Mouse (Mus musculus): ENCODE results near the gene Rhoc.
A peak's percentile ranks its signal among the peaks of the same experiment; 100 is the strongest.

Rhoc gene

DNA sequence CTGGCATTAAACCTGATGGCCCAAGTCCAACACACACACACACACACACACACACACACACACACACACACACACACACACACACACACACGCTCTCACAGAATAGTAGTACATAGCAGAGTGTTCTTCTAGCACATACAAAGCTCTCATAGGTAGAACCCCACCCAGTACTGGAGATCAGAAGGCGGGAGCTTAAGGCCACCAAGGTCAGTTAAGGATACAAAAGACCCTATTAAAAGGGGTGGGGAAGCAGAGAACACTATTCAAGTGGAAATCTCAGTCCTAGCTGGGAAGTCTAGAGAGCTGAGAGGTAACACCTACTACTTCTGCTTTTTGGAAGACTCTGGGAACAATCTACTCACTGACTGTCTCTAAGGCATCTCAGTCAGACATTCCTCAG, 27.2 kb downstream of the Rhoc start:
- no peak for DNase-seq (ENCODE audit: low read depth, low spot score)

DNA sequence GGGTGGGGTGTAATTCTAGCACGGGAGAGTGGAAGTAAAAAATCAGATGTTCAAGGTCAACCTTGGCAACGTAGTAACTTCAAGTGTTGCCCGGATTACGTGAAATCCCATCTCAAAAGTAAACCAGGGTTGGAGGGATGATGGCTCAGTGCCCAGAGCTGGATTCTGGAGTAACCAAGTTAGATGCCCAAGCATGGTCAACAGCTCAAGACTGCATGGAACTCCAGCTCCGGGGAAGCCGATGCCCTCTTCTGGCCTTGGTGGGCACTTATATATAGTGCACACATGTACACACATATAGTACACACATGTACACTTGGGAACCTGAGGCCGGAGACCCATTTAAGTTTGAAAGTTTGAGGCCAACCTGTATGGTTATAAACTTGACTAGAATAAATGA, 28.0 kb downstream of the Rhoc start:
- no peak for DNase-seq (ENCODE audit: low read depth, low spot score)

DNA sequence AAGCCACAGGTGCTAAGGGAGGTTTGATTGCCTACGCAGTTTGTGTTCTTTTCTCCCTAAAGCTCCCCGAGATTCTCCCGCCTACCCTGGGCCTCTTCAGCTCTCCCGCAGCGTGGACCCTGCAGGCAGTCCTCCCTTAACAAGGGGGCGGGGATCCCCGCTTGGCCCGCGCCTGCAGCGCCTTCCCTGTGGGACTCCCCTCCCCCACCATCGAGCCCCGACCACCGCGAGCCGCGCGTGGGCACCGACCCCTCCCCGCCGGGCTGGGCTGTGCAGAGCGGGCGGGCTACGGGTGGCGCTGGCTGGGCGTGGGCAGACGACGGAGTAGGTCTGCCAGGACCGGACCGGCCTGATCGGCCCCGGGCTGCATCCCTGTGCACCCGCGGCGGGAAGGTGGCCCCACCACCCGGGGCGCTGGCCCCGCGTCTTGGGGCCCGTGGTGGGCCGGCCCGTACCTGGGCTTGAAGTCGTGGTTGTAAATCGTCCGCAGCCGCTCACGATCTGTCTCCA, 29.4 kb downstream of the Rhoc start:
- DNase-seq (ENCODE audit: low read depth, low spot score), result peak; percentile 62

DNA sequence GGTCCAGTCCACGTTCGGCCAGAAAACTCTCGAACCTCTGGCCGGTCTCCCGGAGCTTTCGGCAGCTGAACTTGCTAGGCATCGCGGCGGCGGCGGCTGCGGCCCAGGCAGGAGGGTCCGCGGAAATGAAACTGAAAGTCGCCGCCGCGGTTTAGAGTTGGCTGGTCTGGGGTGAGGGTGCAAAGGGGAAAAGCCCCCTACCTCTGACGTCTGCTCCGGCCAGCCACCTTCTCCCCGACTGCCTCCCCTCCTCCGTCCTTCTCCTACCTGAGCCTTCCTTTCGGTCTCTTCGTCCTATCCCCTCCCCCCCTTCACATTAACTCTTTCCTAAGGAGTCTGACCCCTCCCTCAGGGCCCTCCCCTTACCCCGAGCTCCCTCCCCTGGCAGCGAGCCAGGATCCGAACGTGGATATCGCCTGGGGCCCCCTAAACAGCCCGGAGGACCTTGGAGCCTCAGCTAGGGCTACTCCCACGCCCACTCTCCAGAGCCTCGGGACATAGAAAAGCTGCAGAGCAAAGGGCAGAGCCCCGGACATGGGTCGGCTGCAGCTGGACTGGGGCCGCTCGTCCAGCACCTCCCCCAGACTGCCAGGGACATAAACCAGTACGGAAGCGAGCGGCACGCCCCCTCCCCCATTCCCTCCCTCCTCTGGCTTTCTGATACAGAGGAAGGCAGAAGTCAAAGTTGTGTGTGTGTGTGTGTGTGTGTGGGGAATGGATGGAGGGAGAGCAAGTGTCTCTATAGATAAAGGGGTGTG, 30.0 kb downstream of the Rhoc start, which contains the start of gene Mov10:
TSS of gene Mov10 (minus strand) at position 573 of the 758 bp plus-strand sequence.
- DNase-seq (ENCODE audit: low read depth, low spot score), result peak; percentile 85

DNA sequence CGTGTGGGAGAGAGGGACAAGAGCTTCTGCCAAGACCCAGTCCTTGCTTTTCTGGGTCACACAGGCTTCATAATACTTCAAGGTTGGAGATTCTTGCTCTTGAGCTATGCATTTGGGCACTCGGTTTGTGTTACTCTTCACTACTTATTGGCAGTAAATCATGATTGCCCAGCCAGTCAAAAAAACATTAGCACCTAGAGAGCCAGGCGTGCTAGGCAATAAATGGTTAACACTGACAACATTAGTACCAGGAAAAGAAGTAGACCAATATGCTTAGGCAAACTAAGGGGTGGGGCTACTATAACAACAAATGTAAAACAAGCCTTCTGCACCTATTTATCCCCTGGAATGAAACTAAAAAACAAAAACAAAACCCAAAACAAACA, 30.6 kb downstream of the Rhoc start:
- no peak for DNase-seq (ENCODE audit: low read depth, low spot score)

DNA sequence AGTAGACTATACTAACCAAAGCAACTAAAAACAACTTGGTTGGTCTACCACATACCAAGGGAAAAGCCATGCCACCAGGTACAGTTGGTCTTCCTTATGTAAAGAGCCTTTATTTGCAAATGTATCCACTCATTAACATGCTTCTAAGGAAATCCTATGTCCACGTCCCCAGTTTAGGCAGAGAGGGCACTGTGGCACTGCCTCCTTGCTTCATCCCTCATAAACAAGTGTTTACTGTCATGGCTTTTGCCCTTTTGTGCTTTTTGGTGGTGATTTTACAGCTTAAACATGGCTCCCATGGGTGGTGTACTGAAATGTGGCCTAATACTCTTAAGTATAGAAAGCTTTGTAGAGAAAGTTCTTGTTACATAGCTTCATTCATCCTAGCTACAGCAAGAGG, 32.3 kb downstream of the Rhoc start:
- no peak for DNase-seq (ENCODE audit: low read depth, low spot score)

DNA sequence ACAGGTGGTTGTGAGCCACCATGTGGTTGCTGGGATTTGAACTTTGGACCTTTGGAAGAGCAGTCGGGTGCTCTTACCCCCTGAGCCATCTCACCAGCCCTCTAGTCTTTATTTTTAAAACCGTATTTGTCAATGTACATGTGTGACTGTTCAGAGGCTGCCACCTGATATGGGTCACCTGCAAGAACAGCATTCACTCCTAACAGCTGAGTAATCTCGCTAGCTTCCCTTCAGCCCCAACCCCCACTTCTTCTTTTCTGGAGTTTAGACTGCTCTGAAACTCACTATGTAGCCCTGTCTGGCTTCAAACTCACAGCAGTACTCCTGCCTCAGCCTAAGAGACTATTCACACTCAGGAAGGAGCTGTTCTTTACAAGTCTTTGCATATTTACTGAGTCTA, 34.2 kb downstream of the Rhoc start:
- no peak for DNase-seq (ENCODE audit: low read depth, low spot score)

DNA sequence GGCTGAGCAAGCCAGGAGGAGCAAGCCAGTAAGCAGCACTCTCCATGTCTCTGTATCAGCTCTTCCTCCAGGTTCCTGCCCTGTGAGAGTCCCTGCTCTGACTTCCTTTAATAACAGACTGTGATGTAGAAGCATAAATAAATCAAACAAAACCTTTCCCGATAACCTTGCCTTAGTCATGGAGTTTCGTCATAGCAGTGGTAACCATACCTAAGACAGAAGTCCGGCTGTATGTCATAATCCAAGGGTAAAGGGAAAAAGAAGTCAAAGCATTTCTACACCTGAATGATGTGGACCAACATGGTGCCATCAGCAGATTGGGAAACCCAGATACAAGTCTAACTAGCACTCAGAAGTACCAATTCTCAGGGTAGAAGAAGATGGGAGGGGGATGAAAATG, 47.6 kb downstream of the Rhoc start:
- no peak for DNase-seq (ENCODE audit: low read depth, low spot score)

DNA sequence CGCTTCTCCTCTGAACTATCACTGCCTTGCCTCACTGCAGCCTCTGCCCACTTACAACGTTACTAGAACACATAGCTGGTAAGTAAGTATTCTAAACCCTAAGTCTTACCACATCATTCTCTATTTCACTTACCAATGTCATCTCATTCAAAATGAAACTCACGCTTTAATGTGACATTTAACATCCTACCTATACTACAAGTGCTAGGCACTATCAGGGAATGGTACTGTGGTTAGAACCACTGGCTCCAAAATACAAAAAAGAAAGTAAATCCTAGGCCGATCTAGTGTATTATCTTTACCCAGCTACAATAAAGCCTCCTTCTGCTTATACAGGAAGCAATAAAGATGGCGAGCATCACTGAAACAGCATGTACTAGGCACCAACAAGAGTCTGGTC, 52.9 kb downstream of the Rhoc start:
- no peak for DNase-seq (ENCODE audit: low read depth, low spot score)
